Mouse (Mus musculus): ENCODE data around the gene Scaf1. TPM values are rescaled to one million over a fixed set of nuclear protein-coding genes. Genes with fewer than 3 reads are reported as not detected.

Scaf1 gene
- polyA plus RNA-seq, 1 experiment from 2014 or later, result 27.3 TPM

DNA sequence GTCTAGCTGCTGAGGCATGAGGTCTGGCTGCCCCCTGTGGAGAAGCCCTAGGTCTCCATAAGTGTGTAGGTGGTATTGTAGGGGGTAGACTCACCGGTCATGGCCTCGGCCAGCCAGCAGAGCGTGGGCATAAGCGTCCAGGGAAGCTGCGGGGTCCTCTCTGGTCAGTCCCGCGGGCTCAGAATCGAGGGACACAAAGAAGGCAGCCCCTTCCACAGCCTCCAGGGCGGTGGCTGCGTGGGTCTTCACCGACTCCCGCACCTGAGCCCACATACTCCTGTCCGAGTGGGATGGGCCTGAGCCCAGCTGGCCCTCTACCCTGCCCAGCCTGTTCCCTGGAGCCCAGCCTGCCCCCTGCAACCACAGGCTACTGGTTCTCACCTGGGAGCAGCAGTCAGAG is 51.2 kb downstream of the Scaf1 start:
- ATAC-seq (replicated peaks; ENCODE audit: low FRiP score, low read depth), result no peak
- H3K27me3 ChIP-seq (ENCODE audit: insufficient read depth, low read length), result no peaks in the 10 kb centered on the region
- DNase-seq (ENCODE audit: low spot score), result no peak

DNA sequence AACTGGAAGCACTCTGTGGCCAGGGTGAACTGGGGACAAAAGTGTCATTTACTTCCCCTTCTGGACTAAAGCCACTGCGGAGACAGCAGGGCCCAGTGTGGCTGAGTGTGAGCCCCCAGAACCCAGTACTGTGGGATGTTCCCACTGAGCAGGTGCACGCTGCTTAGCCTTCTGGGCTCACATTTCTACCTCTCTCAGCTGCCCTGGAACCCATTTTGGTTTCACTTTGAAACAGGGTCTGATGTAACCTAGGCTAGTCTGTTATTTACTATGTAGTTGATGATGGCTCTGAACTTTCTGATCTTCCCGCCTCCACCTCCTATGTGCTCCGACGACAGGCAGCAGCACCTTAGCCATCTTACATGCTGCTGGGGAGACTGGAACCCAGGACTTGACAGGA is 53.3 kb downstream of the Scaf1 start:
- no peak overlapping the region for H3K27ac ChIP-seq
- H3K4me1 ChIP-seq (replicated peaks; ENCODE audit: insufficient read depth, low read length), result no peaks in the 10 kb centered on the region
- H3K4me3 ChIP-seq (replicated peaks; ENCODE audit: low read depth, low read length), result no peak overlapping the region
- peaks cover 14% of the 10 kb centered on the region; the same call in 1 of the 2 replicates for H3K36me3 ChIP-seq (ENCODE audit: insufficient read depth, low read length)
- TF ChIP-seq CTCF (IDR thresholded peaks at IDR 0.05; ENCODE audit: low read depth), result no peak
- no peaks in the 10 kb centered on the region for H3K27me3 ChIP-seq (ENCODE audit: insufficient read depth, low read length)
- H3K9me3 ChIP-seq (replicated peaks; ENCODE audit: low read length), result no peaks in the 10 kb centered on the region
- ATAC-seq (replicated peaks; ENCODE audit: low FRiP score, low read depth) (no peak), DNase-seq (ENCODE audit: low spot score) (no peak)
- no peak overlapping the region for H3K9ac ChIP-seq (ENCODE audit: low read depth, low read length)
- 82% methylated on average over 5 of the region's 5 CpGs for WGBS
- no peak overlapping the region for H3K4me2 ChIP-seq (ENCODE audit: low read length)

More for the DNA sequence above, 51.2 kb downstream of the Scaf1 start:
- no peak overlapping the region for H3K4me3 ChIP-seq (replicated peaks; ENCODE audit: low read depth, low read length)
- H3K36me3 ChIP-seq (ENCODE audit: insufficient read depth, low read length), result peaks cover 14% of the 10 kb centered on the region; the same call in 1 of the 2 replicates
- H3K4me1 ChIP-seq (replicated peaks; ENCODE audit: insufficient read depth, low read length), result no peaks in the 10 kb centered on the region
- H3K9ac ChIP-seq (ENCODE audit: low read depth, low read length), result no peak overlapping the region
- H3K27ac ChIP-seq, result no peak overlapping the region
- H3K9me3 ChIP-seq (replicated peaks; ENCODE audit: low read length), result no peaks in the 10 kb centered on the region
- no peak overlapping the region for H3K4me2 ChIP-seq (ENCODE audit: low read length)
- TF ChIP-seq CTCF (IDR thresholded peaks at IDR 0.05; ENCODE audit: low read depth), result no peak
- 94% methylated on average over 13 of the region's 13 CpGs for whole genome bisulfite sequencing

- no peak overlapping the region for H3K27ac ChIP-seq
Observed at GRCm38 (mm10) chr7:44962337-44962736, 53.8 kb downstream of the Scaf1 start.

DNA sequence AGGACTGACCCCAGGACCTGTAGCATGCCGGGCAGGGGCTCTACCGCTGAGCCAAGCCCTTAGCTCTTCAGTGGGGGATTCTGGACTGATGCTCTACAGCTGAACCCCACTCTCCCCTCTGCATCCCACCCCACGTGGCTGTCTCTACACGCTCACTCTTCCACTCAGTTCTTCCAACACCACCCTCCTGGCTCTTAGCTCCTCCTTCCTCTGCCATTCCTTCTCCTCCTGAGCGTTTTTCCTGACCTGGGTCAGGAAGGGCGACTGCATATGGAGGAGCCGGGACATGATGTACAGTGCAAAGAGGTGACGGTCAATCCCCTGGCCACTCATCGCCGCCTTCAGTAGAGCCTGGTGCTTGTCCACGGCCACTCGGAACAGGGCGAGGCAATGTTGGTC is 55.7 kb downstream of the Scaf1 start:
- no peak for ATAC-seq (replicated peaks; ENCODE audit: low FRiP score, low read depth)
- no peak for TF ChIP-seq CTCF (IDR thresholded peaks at IDR 0.05; ENCODE audit: low read depth)
- Histone ChIP-seq H3K4me1 (replicated peaks; ENCODE audit: insufficient read depth, low read length) (no peaks in the 10 kb centered on the region), H3K9me3 (replicated peaks; ENCODE audit: low read length) (no peaks in the 10 kb centered on the region), H3K4me2 (ENCODE audit: low read length) (no peak overlapping the region), H3K36me3 (ENCODE audit: insufficient read depth, low read length) (peaks cover 14% of the 10 kb centered on the region; the same call in 1 of the 2 replicates), H3K27ac (no peak overlapping the region), H3K9ac (ENCODE audit: low read depth, low read length) (no peak overlapping the region), H3K27me3 (ENCODE audit: insufficient read depth, low read length) (no peaks in the 10 kb centered on the region), H3K4me3 (replicated peaks; ENCODE audit: low read depth, low read length) (no peak overlapping the region)
- 84% methylated on average over 13 of the region's 13 CpGs for WGBS
- DNase-seq (ENCODE audit: low spot score), result no peak

More at GRCm38 (mm10) chr7:44962337-44962736, 53.8 kb downstream of the Scaf1 start:
- H3K4me3 ChIP-seq (replicated peaks; ENCODE audit: low read depth, low read length), result no peak overlapping the region
- H3K27me3 ChIP-seq (ENCODE audit: insufficient read depth, low read length), result no peaks in the 10 kb centered on the region
- H3K36me3 ChIP-seq (ENCODE audit: insufficient read depth, low read length), result peaks cover 14% of the 10 kb centered on the region; the same call in 1 of the 2 replicates
- no peak for TF ChIP-seq CTCF (IDR thresholded peaks at IDR 0.05; ENCODE audit: low read depth)
- H3K4me1 ChIP-seq (replicated peaks; ENCODE audit: insufficient read depth, low read length), result no peaks in the 10 kb centered on the region
- H3K4me2 ChIP-seq (ENCODE audit: low read length), result no peak overlapping the region
- H3K9me3 ChIP-seq (replicated peaks; ENCODE audit: low read length), result no peaks in the 10 kb centered on the region
- 67% methylated on average over 8 of the region's 8 CpGs for WGBS
- no peak overlapping the region for H3K9ac ChIP-seq (ENCODE audit: low read depth, low read length)
- ATAC-seq (replicated peaks; ENCODE audit: low FRiP score, low read depth) (no peak), DNase-seq (ENCODE audit: low spot score) (no peak)

DNA sequence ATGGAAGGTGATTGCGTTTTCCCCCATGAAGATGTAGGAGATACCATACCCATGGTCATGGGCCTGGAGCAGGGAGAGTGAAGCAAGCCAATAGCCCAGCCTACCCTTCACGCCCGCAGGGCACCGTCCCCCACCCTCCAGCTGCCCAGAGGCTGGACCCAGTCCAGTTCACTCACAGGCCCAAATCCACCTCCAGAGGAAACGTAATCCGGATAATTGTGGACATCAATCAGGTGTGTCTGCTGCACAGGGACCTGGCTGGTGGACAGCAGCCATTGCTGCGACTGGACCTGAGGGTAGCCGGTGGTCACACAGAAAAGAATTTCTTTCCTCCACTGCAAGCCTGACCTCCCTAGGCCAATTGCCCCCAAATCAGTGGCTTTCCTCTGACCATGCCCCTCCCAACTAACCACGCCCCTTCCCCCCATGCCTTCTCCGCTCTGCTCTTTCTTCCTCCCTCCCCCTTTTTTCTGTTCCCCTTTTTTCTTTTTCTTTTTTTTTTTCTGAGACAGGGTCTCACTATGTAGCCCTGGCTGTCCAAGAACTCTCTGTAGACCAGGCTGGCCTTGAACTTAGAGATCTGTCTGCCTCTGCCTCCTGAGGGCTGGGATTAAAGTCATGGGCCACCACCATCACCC is 56.2 kb downstream of the Scaf1 start:
- H3K9ac ChIP-seq (ENCODE audit: low read depth, low read length), result no peak overlapping the region
- H3K9me3 ChIP-seq (replicated peaks; ENCODE audit: low read length), result no peaks in the 10 kb centered on the region
- DNase-seq (ENCODE audit: low spot score), result no peak
- TF ChIP-seq CTCF (IDR thresholded peaks at IDR 0.05; ENCODE audit: low read depth), result no peak
- H3K36me3 ChIP-seq (ENCODE audit: insufficient read depth, low read length), result peaks cover 14% of the 10 kb centered on the region; the same call in 1 of the 2 replicates
- no peaks in the 10 kb centered on the region for H3K4me1 ChIP-seq (replicated peaks; ENCODE audit: insufficient read depth, low read length)
- no peak for ATAC-seq (replicated peaks; ENCODE audit: low FRiP score, low read depth)
- no peak overlapping the region for H3K4me2 ChIP-seq (ENCODE audit: low read length)
- no peaks in the 10 kb centered on the region for H3K27me3 ChIP-seq (ENCODE audit: insufficient read depth, low read length)
- H3K4me3 ChIP-seq (replicated peaks; ENCODE audit: low read depth, low read length), result no peak overlapping the region
- H3K27ac ChIP-seq, result no peak overlapping the region
- 70% methylated on average over 10 of the region's 10 CpGs for WGBS

DNA sequence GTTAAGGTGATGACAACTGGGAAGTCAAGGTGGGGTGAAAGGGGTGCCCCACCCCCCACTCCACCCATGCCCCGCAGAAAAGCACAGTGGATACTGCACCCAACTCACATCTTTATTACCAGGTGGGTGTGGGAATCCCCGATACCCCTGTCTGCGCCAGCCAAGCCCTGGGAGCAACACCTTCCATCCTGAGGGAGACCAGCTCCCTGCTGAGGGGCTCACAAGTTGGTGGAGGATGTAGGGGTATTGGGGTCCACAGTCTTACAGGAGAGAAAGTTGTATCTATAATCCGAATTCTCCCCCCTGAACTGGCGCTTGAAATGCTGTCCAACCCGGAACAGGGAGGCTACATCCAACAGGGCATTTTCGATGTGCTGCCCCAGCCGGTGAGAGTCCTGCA is 56.9 kb downstream of the Scaf1 start:
- no peak overlapping the region for H3K9ac ChIP-seq (ENCODE audit: low read depth, low read length)
- ATAC-seq (replicated peaks; ENCODE audit: low FRiP score, low read depth) (no peak), DNase-seq (ENCODE audit: low spot score) (no peak)
- no peaks in the 10 kb centered on the region for H3K4me1 ChIP-seq (replicated peaks; ENCODE audit: insufficient read depth, low read length)
- H3K27ac ChIP-seq, result no peak overlapping the region
- no peak overlapping the region for H3K4me2 ChIP-seq (ENCODE audit: low read length)
- no peak overlapping the region for H3K4me3 ChIP-seq (replicated peaks; ENCODE audit: low read depth, low read length)
- peaks cover 14% of the 10 kb centered on the region; the same call in 1 of the 2 replicates for H3K36me3 ChIP-seq (ENCODE audit: insufficient read depth, low read length)
- H3K27me3 ChIP-seq (ENCODE audit: insufficient read depth, low read length), result no peaks in the 10 kb centered on the region
- WGBS, result 85% methylated on average over 8 of the region's 8 CpGs
- no peak for TF ChIP-seq CTCF (IDR thresholded peaks at IDR 0.05; ENCODE audit: low read depth)
- no peaks in the 10 kb centered on the region for H3K9me3 ChIP-seq (replicated peaks; ENCODE audit: low read length)
